Mouse (Mus musculus) testis, postnatal 10 days (tissue): Measurements from ENCODE around the gene Dbnl.

Experiments
- DNase-seq: peaks from one replicate; pipeline ENCODE4 v3.0.0; 2021; ENCODE audit warnings: low spot score

Dbnl gene

GRCm38 (mm10) chr11:5837251-5838246 is 49.3 kb downstream of the Dbnl start, which contains the start of gene Polm:
Gene Polm (minus strand): TSS chr11:5838016.
- DNase-seq: peak; percentile 97

DNA sequence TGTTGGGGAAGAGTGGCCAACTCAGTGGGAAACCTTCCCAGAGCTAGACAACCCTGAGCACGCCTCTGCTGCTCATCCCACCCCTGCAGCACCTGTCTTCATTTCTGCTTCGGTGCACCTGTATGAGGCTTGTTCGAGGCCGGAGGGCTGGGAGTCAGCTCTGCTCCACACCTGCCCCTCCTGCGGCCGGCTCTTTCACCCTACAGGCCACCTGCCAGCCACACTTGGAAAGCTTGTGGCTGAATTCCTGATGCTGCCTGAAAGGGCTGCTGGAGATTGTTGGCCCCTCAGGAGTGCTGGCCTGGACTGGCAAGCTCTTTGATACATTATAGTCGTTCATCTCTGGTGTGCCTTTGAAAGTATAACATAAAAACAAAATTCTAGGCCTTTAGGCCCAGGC is 52.1 kb downstream of the Dbnl start:
- DNase-seq: no peak

- no peak for DNase-seq
Observed at GRCm38 (mm10) chr11:5841751-5842150, 53.5 kb downstream of the Dbnl start.

GRCm38 (mm10) chr11:5843131-5843530 is 54.8 kb downstream of the Dbnl start:
- DNase-seq: no peak

GRCm38 (mm10) chr11:5846639-5847345 is 58.5 kb downstream of the Dbnl start:
- peak; percentile 59 for DNase-seq

GRCm38 (mm10) chr11:5848741-5849140 is 60.5 kb downstream of the Dbnl start:
- peak; percentile 44 for DNase-seq

- DNase-seq: peak; percentile 66
Observed at GRCm38 (mm10) chr11:5849316-5849715, 61.0 kb downstream of the Dbnl start.

GRCm38 (mm10) chr11:5850452-5850851 is 62.2 kb downstream of the Dbnl start:
- no peak for DNase-seq
